Mouse (Mus musculus): Measurements from ENCODE around the gene Adarb2.
"Not testable (repeated sequence)": the region's sequence is repeated elsewhere in the genome, so short reads cannot be mapped to it uniquely, and the experiment has no call there.

Gene Adarb2

DNA sequence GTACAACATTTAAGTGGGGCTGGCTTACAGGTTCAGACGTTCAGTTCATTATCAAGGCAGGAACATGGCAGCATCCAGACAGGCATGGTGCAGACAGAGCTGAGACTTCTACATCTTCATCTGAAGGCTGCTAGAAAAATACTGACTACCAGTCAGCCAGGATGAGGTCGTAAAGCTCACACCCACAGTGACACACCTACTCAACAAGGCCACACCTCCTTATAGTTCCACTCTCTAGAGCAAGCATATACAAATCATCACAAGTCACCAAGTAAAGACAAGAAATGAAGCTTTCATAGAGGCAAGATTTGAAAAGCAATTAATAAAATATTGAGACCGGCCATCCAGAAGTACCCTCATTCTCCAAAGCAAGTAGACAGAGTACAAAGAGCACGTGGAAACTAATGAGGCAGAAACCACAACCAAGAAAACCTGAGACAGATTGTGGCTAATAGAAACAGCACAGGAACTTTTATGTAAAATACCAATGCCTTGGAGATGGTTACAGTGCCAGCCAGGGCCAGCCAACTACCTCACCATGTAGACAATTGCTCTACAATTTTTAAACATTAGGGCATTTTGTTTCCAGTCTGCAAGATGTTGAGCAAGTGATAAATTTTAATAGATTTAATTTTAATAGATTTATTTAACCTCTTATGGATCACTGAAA is 394.4 kb downstream of the Adarb2 start:
- DNase-seq = no peak

DNA sequence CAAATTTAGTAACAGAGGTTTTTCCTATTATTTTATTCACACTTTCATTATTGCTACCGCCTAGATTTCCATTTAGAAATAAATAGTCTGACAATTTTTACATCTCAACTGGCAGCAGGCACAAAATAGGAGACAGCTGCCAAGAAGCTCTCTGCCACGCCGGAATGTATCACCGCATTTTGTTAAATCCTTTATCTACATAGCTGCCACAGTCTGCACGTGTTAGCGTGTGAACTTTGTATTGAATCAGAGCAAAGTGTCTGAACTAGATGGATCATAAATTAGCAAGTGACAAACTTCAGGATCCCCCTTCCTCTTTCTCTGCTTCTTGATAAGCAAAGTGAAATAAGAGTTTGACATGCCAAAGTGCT is 395.0 kb downstream of the Adarb2 start:
- no peak for DNase-seq

DNA sequence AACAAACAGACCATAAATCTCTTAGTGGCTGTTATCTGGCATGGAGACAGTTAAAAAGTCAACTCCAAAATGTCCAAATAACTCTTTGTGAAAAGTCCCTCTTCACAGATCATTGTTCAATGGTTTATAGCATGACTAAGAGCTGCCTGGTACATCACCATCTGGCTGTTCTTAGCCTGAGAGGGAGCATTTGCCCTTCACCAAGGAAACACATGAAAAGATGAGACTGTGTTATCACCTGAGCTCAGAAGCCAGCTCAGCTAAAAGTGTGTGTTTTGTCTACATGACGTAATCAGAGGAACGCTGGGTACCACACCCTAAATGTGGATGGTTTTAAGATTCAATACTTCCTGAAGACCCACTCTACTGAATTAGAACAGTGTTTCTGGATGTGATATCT is 403.0 kb downstream of the Adarb2 start:
- DNase-seq = no peak

DNA sequence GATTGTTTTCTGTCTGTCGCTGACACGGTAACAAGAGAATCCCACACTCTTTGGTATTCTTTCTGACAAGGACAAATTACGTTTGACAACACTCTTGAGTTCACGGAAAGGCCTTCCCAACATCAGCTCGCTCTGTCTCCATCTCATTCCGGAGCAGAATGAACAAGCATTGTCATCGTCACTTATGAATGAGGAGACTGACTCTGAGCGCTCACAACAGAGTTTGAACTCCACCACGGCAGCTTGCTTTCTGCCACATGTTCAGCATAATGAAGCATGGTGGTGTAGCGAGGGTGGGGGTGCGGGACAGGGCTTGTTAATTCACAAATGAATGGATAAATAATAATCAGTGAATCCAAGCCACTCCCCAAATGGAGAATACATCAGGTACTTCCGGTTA is 405.4 kb downstream of the Adarb2 start:
- DNase-seq = no peak

DNA sequence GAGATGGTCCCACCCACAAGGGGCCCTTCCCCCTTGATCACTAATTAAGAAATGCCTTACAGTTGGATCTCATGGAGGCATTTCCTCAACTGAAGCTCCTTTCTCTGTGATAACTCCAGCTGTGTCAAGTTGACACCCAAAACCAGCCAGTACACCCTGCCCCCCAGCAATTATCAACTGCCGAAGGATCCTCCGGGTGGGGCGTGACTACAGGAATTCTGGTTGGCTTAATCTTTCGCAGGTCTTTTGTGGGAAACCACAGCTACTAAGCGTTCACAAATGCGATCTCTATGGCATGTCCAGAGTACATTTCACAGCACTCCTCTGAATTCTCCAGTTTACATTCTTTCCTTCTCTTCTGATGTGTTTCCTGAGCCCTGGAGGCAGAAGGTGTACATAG is 406.3 kb downstream of the Adarb2 start:
- not testable (repeated sequence) for DNase-seq

DNA sequence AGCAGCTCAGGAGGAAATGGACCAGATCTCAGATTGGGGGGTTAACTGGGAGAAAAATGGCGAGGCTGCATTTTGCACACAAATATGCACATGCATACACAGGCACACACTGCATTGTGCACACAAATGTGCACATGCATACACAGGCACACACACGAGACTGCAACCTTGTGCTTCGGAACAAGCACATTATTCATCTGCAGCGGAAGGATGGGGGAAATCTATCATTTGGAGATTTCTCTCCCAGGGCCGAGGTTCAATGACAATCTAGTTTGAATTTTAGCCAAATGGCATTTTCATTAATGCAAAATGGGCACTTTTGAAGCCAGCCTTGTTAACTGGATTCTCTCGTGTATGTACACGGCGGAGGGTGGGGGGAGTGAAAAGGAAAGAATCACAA is 408.3 kb downstream of the Adarb2 start:
- no peak for DNase-seq

DNA sequence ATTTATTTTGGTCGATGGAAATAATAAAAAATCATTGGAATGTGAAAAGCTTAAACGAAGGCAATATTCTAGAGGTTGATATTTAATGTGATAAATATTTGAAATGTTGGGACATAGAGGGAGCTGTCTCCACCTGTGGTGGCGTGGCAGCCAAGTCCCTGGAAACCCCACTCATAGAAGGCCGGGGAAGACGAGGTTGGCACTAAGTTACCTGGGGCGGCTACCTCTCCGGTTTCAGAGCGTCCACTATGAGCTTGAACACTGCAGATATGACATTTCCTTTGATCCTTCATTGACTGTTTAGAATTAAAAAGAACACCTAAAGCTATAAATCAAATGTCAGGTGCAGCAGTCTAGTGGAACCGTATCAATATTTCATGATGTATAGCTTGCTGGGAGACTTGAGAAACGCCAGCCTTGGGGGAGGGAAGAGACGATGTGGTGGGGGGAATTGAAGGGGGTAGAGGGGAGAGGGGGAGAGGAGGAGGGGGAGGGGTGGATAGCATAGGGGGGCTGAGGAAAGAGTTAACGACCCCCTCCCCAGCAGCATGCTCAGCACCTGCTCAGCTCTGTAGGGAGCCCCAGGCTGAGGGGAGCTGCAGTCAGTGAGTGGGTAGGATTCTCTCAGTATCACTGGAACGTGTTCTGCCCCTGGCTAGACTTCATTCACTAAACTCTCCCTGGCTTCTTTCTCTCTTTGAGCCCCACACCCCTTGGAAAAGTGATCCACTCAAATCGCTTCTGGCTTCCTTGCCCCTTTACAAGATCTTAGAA is 410.1 kb downstream of the Adarb2 start:
- DNase-seq = no peak

DNA sequence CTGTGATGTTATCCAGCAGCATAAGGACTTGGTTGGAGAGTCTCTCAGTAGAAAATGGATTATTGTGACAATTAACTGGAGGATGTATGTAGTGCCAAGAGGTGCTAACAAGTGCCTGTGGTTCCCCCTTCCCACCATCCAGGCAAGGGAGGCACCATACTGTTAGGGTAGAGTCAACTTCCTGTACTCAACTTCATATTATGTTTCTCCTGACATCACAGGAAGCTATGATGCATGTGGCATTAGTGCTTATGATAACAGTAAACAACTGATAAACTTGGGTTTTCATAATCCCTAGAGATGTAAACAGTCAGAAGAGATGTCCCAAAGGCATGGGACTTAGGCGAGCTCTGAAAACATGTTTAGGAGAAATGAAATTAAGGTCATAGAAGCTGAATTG is 414.0 kb downstream of the Adarb2 start:
- no peak for DNase-seq

DNA sequence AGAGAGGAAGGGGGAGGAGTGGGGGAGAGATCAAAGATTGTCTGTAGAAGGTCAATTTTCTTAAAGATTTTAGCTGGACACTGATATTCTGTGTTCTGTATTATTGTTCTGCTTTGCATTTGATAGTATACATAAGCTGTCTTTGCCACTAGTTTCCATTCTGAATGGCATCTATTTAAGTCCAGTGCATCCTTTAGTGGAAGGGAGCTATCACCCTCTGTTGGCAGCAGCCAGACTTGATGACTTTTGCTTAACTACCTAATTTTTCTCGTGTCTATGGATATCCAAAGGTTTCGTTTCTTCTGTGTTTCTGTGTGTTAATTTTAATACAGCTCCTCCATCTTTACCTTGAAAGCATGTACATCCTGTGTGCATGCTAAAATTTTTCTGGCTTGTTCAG is 419.6 kb downstream of the Adarb2 start:
- no peak for DNase-seq

DNA sequence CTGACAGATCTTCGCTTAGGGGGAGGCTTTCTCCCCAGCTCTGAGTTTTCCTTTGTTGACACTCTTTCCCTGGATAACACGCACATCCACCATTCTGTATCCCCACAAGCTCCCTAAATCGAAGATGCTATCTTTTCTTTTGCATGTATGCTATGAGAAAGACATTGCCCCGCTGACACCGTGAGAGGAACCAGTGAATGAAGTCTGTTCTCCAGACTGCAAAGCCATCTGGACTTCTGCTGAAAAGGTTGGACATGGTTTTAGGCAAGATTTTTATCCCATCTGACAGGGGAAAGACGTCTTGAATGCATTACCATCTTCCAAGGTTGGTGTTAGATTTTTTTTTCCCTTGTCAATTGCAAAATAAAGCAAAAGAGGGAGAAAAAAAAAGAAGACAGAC is 426.9 kb downstream of the Adarb2 start:
- DNase-seq = no peak

DNA sequence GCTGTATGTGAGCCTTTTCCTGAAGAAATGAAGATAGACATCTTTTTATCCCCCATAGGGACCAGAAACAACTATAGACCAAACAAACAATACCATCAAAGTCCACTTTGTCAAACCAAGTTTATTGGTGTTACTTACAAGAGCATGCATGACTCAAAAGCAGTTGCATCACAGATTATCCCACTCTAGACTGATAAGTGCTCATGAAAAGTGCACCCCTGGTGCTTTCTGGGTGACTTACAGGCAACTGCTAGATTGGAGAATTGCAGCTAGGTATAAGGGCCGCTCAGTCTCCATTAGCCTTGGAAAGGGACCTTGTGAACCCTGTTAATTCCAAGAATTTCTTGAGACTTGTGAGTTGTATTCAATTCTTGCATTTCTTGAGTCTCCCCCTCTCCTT is 429.0 kb downstream of the Adarb2 start:
- no peak for DNase-seq

DNA sequence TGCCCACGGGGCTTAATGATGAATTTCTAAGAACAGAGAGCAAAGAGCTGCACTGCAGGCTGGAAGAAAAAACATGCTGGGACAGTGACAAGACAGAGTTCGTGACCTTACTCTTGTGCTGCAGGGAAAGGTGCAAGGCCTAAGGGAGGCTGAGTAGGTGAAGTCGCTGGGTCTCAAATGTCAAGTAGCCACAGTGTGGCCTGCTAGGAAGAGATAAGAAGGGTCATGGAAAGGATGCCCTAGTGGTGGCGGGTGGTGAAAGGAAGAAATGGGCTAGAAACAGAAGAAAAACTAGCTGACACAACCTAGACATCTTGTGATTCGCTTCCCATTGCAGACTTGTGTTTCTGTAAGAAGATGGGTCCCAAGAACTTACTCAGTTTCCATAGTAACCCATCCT is 429.4 kb downstream of the Adarb2 start:
- DNase-seq = no peak

DNA sequence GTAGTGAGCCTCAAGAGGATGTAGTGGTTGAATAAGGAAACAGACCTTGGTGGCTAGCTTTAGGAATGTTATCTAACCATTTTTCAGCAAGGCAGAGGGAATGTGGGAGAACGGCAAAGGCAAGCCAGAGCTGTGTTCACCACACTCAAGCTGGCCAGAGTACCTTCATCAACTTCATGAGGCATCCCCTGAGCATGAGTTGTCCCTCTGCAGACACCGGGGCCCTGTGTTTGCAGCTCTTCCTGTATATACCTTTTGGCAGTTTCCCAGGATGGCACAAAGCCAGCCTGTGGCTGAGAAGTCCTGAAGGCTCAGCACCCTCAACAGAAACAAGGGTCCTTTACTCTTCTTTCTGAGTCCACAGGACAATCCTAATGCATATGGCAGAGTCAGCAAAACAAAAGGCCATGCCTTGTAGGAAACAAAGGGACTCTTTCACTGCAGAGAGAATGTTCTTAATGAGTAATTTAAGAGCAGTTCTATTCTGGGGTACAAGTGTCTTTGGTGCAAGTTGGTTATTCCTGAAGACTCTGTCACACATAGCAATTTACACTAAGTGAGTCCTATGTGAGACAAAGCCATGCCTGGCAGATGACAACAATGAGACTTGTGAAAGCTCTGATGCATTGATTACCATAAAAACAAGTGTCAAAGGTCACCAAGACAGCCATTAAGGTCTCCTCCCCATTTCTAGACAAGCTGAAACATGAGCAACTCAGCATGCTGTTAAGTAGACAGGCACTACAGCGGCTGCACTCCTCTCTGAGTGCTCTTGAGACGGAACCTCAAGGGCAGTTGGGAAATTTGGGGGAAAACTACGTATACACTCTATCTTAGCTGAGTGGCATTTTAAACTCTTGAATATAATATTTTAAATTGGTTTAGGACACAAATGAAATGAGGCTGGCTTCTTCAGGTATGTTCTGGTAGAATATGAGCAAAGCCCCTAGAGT is 431.0 kb downstream of the Adarb2 start:
- DNase-seq = no peak

DNA sequence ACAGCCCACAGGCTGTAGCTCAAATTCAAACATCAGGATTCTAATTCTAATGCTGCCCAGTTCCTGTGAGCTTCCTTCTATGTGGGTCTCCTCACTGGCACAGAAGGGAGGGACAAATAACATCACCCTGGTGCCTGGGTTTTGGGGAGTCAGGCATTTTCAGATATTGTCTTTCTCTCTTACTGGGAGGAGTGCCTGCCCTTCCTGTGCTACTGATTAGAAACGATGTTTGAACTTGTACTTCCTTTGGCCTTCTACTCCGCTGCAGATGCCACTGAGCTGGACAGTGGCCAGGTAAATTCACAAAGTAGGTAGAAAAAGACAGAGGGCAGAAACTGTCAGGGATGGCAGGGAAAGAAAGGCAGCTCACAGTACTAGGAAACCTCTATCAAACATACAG is 439.4 kb downstream of the Adarb2 start:
- no peak for DNase-seq

DNA sequence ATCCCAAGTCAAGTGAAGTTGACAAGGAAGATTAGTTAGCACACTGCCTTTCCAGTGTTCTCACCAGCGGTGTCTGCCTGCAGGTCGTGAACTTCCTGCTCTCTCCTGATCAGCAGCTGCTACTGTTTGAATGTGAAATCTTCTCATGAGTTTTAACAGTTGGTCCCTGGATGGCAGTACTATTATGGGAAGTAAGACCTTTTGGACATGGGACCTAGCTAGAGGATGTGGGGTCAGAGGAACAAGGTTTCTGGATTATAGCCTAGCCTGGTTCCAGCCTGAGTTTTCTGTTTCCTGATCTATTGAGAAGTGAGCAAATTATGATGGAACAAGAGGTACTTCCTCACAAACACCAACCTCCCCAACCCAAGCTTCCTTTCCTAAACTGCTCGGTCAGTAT is 441.3 kb downstream of the Adarb2 start:
- no peak for DNase-seq

DNA sequence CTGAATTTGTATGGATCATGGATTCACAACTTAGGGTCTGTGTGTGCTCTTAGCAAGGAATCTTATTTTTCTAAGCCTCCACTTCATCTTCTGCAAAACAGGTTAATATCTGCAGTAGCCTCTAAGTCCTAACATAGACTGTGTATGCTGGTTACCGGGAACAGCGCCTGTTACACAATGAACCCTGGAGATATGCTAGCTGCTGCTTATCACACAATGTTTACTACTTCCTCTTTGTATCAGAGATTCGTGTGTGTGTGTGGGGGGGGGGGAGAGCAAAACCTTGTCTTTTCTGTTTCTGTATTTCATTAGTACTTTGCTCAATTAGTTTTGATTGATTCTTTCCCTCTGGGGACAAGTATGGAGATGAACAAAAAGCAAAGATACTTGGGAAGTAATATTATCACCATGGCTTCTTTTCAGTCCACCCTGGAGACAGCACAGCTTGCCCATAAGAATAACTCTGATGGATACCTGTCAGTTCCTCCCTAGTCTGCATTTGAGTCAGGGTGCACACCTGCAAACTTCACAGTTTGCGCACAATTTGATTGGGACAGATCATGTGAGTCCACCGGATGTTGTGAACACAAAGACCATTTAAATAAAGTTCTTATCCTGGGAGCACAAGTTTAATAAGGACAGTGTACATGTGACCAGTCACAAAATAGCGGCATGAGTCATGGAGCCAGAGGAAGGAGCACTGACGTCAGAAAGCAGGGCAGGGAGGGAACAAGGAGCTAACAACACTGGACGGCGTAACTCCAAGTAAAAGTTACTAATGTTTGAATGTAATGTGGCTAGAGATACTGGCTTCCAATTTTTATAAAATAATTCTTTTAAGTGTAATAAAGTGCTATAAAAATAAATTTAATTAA is 442.4 kb downstream of the Adarb2 start:
- no peak for DNase-seq

DNA sequence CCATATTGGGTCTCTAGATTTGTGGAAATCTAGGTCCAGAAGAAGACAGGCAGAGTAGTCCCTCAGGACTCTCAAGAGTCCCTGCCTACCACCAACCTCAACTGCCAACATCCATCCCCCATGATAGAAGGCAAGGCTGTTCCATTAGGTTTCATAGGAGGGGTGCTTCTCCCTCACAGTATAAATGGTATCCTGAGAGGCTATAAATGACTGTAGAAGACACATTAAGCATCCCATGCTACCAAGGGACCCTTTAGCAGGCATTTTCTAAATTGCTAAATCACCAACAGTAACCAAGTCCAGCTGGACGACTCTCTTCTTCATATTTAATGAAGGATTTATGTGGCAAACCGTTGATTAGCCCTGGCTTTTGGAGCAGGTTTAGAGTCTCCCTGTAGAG is 446.6 kb downstream of the Adarb2 start:
- DNase-seq = no peak

DNA sequence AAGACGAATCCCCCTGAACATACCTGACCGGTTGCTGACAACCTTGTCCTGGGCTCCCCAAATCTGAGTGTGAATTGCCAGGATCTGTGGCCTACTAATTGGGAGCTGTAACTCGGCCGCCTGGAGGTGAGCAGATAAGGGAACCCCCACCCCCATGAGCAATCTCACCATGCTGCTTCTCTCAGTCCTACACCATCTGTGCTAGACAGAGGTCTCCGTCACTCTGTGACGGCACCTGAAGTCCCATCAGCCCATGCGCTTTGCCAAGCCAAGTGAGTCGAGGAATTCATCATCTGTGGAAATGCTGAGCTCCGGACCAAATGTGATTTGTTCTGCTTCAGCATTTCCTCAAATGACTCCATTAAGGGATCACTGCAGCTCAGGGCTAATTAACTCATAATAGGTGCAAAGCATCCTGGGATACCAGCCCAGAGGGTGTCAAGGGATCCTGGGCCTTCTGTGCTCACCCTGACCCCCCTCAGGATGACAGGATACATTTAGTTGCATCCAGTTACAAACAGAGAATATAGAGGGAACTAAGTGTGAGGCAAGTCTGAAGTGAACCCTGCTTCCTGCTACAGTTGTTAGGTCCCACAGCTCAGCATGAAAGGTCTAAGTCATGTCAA is 462.1 kb downstream of the Adarb2 start:
- no peak for DNase-seq

DNA sequence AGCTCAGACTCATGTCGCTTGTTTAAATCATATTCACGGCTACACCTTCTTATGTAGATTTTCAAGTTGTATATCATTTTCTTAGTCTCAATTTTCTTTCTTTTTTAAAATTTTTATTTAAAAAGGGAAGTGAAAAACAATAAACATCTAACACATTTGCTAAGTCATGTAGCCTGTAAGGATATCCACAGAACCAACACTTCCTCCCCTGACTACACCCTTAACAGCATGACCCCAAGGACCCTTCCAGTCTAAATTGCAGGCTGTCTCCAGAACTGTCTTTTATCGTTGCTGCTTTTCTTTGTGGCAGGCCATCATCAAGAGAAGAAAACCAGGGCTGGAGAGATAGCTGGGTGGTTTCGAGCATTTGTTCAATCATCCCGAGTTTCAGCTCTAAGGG is 474.5 kb downstream of the Adarb2 start:
- DNase-seq = no peak

DNA sequence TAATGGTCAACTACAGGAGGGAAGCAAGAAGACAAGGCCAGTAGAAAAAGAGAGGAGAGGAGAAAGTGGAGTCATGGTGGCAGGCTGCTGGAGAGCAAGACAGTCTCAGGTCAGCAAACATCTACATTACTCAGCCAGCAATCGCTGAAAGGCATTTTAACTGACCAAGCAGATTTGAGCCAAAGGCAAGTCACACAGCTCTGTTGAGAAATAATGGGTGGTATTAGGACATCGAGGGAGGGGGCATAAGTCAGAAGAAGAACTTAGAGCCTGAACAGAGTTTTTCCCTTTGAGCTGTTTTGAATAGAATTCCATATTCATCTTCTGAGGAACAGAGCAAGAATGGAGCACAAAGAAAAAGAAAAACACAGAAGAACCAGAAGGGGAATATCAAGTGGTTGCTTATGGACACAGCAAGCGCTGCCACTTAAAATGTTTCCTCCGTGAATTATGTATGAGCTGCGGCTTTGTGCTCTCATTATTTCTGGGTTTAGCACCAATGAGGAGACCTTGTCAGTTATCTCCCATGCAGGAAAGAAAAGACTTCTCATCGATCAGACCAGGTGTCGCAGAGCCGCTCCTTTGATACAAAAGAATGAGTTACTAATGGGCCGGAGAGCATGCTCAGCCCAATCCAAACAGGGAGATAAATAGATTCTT is 477.9 kb downstream of the Adarb2 start:
- DNase-seq = no peak

DNA sequence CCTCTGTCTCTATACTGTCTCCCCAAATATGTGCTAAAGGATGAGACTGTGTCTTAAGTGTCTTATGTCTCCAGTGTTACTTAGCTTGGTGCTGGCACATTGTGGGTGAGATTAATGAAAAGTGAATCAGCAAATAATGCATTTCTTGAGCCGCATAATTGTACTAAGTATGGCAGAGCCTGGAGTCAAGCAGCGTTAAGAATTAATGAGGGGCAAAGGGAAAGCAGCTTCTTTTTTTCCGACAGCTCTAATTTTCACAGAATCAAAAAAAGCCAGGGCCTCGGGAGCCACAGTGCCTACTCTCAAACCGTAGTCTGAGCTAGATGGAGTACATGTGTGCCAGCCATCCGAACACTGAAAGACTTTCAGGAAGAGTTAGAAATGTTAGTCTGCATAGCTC is 488.8 kb downstream of the Adarb2 start:
- DNase-seq = no peak

DNA sequence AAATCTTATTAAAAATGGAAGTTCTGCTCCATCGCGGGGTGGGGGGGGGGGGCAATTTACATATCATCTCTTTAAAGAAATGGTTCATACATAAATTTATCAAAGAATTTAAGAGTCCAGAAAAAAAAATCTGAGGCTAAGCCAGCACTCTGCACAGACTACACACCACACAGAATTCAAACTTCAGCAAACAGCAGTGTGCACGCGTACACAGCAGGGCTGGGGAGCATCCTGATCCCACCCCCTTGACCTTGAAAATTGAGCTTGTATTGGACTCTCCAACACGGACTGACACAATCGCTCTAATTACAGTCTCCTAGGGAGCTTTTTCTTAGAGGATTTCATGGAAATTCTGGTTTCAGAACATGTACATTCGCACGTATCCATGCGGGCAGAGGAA is 490.1 kb downstream of the Adarb2 start:
- no peak for DNase-seq

Measured in cerebellum, adult 9-11 months (tissue).